Mouse (Mus musculus): ENCODE data around the gene Polr2a. TPM values are rescaled to one million over a fixed set of nuclear protein-coding genes. Genes with fewer than 3 reads are reported as not detected.

Gene Polr2a
- polyA plus RNA-seq, 1 experiment from 2014 or later: 14.8 TPM

Other genes with a start within 250 kb of the Polr2a start
- 0.93 and 1.0 TPM in 2 replicates for gene Dnah2, start 209.5 kb downstream of the Polr2a start, polyA plus RNA-seq (2015; fragmentation: Nextera tagmentation; extraction: Ambion mirVana)
- gene Efnb3, start 198.4 kb downstream of the Polr2a start, polyA plus RNA-seq (2015; fragmentation: Nextera tagmentation; extraction: Ambion mirVana): 6.3 and 6.8 TPM in 2 replicates
- 24.5 and 26.6 TPM in 2 replicates for gene Wrap53, start 178.4 kb downstream of the Polr2a start, polyA plus RNA-seq (2015; fragmentation: Nextera tagmentation; extraction: Ambion mirVana)
- 132 and 148 TPM in 2 replicates for gene Trp53, start 178.3 kb downstream of the Polr2a start, polyA plus RNA-seq (2015; fragmentation: Nextera tagmentation; extraction: Ambion mirVana)
- 6.6 and 6.8 TPM in 2 replicates for gene Atp1b2, start 152.7 kb downstream of the Polr2a start, polyA plus RNA-seq (2015; fragmentation: Nextera tagmentation; extraction: Ambion mirVana)
- gene Shbg, start 140.7 kb downstream of the Polr2a start, polyA plus RNA-seq (2015; fragmentation: Nextera tagmentation; extraction: Ambion mirVana): 0.10 and 0.72 TPM in 2 replicates
- 15.4 and 18.1 TPM in 2 replicates for gene Sat2, start 136.6 kb downstream of the Polr2a start, polyA plus RNA-seq (2015; fragmentation: Nextera tagmentation; extraction: Ambion mirVana)
- 12.1 and 12.6 TPM in 2 replicates for gene Fxr2, start 125.6 kb downstream of the Polr2a start, polyA plus RNA-seq (2015; fragmentation: Nextera tagmentation; extraction: Ambion mirVana)
- not detected in 2 replicates for gene Sox15, start 103.3 kb downstream of the Polr2a start, polyA plus RNA-seq (2015; fragmentation: Nextera tagmentation; extraction: Ambion mirVana)
- 68.3 and 69.9 TPM in 2 replicates for gene Mpdu1, start 96.0 kb downstream of the Polr2a start, polyA plus RNA-seq (2015; fragmentation: Nextera tagmentation; extraction: Ambion mirVana)
- gene Cd68, start 92.5 kb downstream of the Polr2a start, polyA plus RNA-seq (2015; fragmentation: Nextera tagmentation; extraction: Ambion mirVana): 14.0 and 14.7 TPM in 2 replicates
- gene Eif4a1, start 86.2 kb downstream of the Polr2a start, polyA plus RNA-seq (2015; fragmentation: Nextera tagmentation; extraction: Ambion mirVana): 524 and 563 TPM in 2 replicates
- 51.8 and 60.3 TPM in 2 replicates for gene Senp3, start 76.6 kb downstream of the Polr2a start, polyA plus RNA-seq (2015; fragmentation: Nextera tagmentation; extraction: Ambion mirVana)
- 0.44 and 0.57 TPM in 2 replicates for gene Tnfsf13, start 72.9 kb downstream of the Polr2a start, polyA plus RNA-seq (2015; fragmentation: Nextera tagmentation; extraction: Ambion mirVana)
- 6.0 and 6.3 TPM in 2 replicates for gene Tnfsf12, start 62.8 kb downstream of the Polr2a start, polyA plus RNA-seq (2015; fragmentation: Nextera tagmentation; extraction: Ambion mirVana)
- 3.0 and 3.3 TPM in 2 replicates for gene Tnfsfm13, start 62.5 kb downstream of the Polr2a start, polyA plus RNA-seq (2015; fragmentation: Nextera tagmentation; extraction: Ambion mirVana)
- gene Slc35g3, start 3.3 kb upstream of the Polr2a start, polyA plus RNA-seq (2015; fragmentation: Nextera tagmentation; extraction: Ambion mirVana): 0.13 and 0.16 TPM in 2 replicates
- 2.3 and 2.4 TPM in 2 replicates for gene Zbtb4, start 7.3 kb upstream of the Polr2a start, polyA plus RNA-seq (2015; fragmentation: Nextera tagmentation; extraction: Ambion mirVana)
- 3.9 and 4.7 TPM in 2 replicates for gene Chrnb1, start 37.3 kb upstream of the Polr2a start, polyA plus RNA-seq (2015; fragmentation: Nextera tagmentation; extraction: Ambion mirVana)
- gene Fgf11, start 43.2 kb upstream of the Polr2a start, polyA plus RNA-seq (2015; fragmentation: Nextera tagmentation; extraction: Ambion mirVana): 1.3 and 1.4 TPM in 2 replicates
- 34.6 and 42.7 TPM in 2 replicates for gene Tmem102, start 47.0 kb upstream of the Polr2a start, polyA plus RNA-seq (2015; fragmentation: Nextera tagmentation; extraction: Ambion mirVana)
- gene Gm39566, start 56.7 kb upstream of the Polr2a start, polyA plus RNA-seq (2015; fragmentation: Nextera tagmentation; extraction: Ambion mirVana): not detected in 2 replicates
- gene Spem2, start 59.8 kb upstream of the Polr2a start, polyA plus RNA-seq (2015; fragmentation: Nextera tagmentation; extraction: Ambion mirVana): not detected in 2 replicates
- 0.22 TPM in 1 of 2 replicates, not detected in the other for gene Spem1, start 63.5 kb upstream of the Polr2a start, polyA plus RNA-seq (2015; fragmentation: Nextera tagmentation; extraction: Ambion mirVana)
- gene Nlgn2, start 79.1 kb upstream of the Polr2a start, polyA plus RNA-seq (2015; fragmentation: Nextera tagmentation; extraction: Ambion mirVana): 3.4 and 4.1 TPM in 2 replicates
- 470 and 476 TPM in 2 replicates for gene Tmem256, start 79.9 kb upstream of the Polr2a start, polyA plus RNA-seq (2015; fragmentation: Nextera tagmentation; extraction: Ambion mirVana)
- gene Plscr3, start 87.7 kb upstream of the Polr2a start, polyA plus RNA-seq (2015; fragmentation: Nextera tagmentation; extraction: Ambion mirVana): 73.0 and 75.2 TPM in 2 replicates
- 20.5 and 23.5 TPM in 2 replicates for gene Tnk1, start 100.1 kb upstream of the Polr2a start, polyA plus RNA-seq (2015; fragmentation: Nextera tagmentation; extraction: Ambion mirVana)
- gene Tmem95, start 119.4 kb upstream of the Polr2a start, polyA plus RNA-seq (2015; fragmentation: Nextera tagmentation; extraction: Ambion mirVana): not detected in 2 replicates
- 5.5 and 6.2 TPM in 2 replicates for gene Kctd11, start 122.8 kb upstream of the Polr2a start, polyA plus RNA-seq (2015; fragmentation: Nextera tagmentation; extraction: Ambion mirVana)
- 4.2 and 5.2 TPM in 2 replicates for gene Acap1, start 136.9 kb upstream of the Polr2a start, polyA plus RNA-seq (2015; fragmentation: Nextera tagmentation; extraction: Ambion mirVana)
- gene 2810408A11Rik, start 142.3 kb upstream of the Polr2a start, polyA plus RNA-seq (2015; fragmentation: Nextera tagmentation; extraction: Ambion mirVana): 4.7 and 5.4 TPM in 2 replicates
- 7.1 and 10.1 TPM in 2 replicates for gene Neurl4, start 142.4 kb upstream of the Polr2a start, polyA plus RNA-seq (2015; fragmentation: Nextera tagmentation; extraction: Ambion mirVana)
- gene Gps2, start 155.3 kb upstream of the Polr2a start, polyA plus RNA-seq (2015; fragmentation: Nextera tagmentation; extraction: Ambion mirVana): 60.0 and 63.8 TPM in 2 replicates
- 1,478 and 1,683 TPM in 2 replicates for gene Eif5a, start 163.3 kb upstream of the Polr2a start, polyA plus RNA-seq (2015; fragmentation: Nextera tagmentation; extraction: Ambion mirVana)
- 1.3 and 2.1 TPM in 2 replicates for gene Ybx2, start 177.2 kb upstream of the Polr2a start, polyA plus RNA-seq (2015; fragmentation: Nextera tagmentation; extraction: Ambion mirVana)
- 21.5 and 22.6 TPM in 2 replicates for gene Slc2a4, start 189.6 kb upstream of the Polr2a start, polyA plus RNA-seq (2015; fragmentation: Nextera tagmentation; extraction: Ambion mirVana)
- 1,377 and 1,415 TPM in 2 replicates for gene Cldn7, start 206.1 kb upstream of the Polr2a start, polyA plus RNA-seq (2015; fragmentation: Nextera tagmentation; extraction: Ambion mirVana)
- 20.7 and 20.9 TPM in 2 replicates for gene Ctdnep1, start 222.5 kb upstream of the Polr2a start, polyA plus RNA-seq (2015; fragmentation: Nextera tagmentation; extraction: Ambion mirVana)
- gene Elp5, start 223.9 kb upstream of the Polr2a start, polyA plus RNA-seq (2015; fragmentation: Nextera tagmentation; extraction: Ambion mirVana): 92.6 and 106 TPM in 2 replicates
- 639 and 679 TPM in 2 replicates for gene Gabarap, start 232.5 kb upstream of the Polr2a start, polyA plus RNA-seq (2015; fragmentation: Nextera tagmentation; extraction: Ambion mirVana)
- 49.7 and 53.1 TPM in 2 replicates for gene Phf23, start 237.1 kb upstream of the Polr2a start, polyA plus RNA-seq (2015; fragmentation: Nextera tagmentation; extraction: Ambion mirVana)
- gene Dvl2, start 242.0 kb upstream of the Polr2a start, polyA plus RNA-seq (2015; fragmentation: Nextera tagmentation; extraction: Ambion mirVana): 23.8 and 26.0 TPM in 2 replicates

All from intestine, embryonic 16.5 days (tissue).